Mouse (Mus musculus) small intestine, adult 2 months (tissue): ENCODE results near the gene Chrna4.

Source experiments
- CTCF ChIP-seq: fragments of 200-500 bp; IDR thresholded peaks from 2 replicates; pipeline ENCODE4 v1.5.1; 2012; ENCODE audit warnings: low read depth, mild to moderate bottlenecking, control low read depth, inconsistent platforms, low read length, moderate library complexity, mixed read lengths; ENCODE audit not compliant: insufficient replicate concordance, insufficient read length; ENCODE audit errors: extremely low read depth
- POLR2A ChIP-seq: fragments of 200-500 bp; IDR thresholded peaks from 2 replicates; pipeline ENCODE4 v1.6.1; 2012; ENCODE audit warnings: low read depth, mild to moderate bottlenecking, control low read depth, inconsistent platforms, low read length, moderate library complexity

- no peak for TF ChIP-seq CTCF
- TF ChIP-seq POLR2A: no peak
These were observed 8.8 kb upstream of the Chrna4 start for GRCm38 (mm10) chr2:181052171-181052570.
